Mouse (Mus musculus) myocyte (in vitro differentiated cells): ENCODE measurements around the gene Bcar3. TPM values are rescaled to one million over a fixed set of nuclear protein-coding genes. Genes with fewer than 3 reads are reported as not detected.

Experiments used
- H3K27me3 ChIP-seq: one replicate; pipeline ENCODE4 v1.6.1; 2011; ENCODE audit not compliant: control insufficient read depth, insufficient read depth, insufficient read length
- H3K36me3 ChIP-seq: one replicate; pipeline ENCODE4 v1.6.1; 2011; ENCODE audit not compliant: control insufficient read depth, insufficient read depth
- H3K4me2 ChIP-seq: one replicate; pipeline ENCODE4 v1.6.1; 2011; ENCODE audit warnings: low read depth, control low read depth
- H3K4me3 ChIP-seq: one replicate; pipeline ENCODE4 v1.5.1; 2011; ENCODE audit warnings: mild to moderate bottlenecking, control low read depth, moderate library complexity
- H3K79me2 ChIP-seq: one replicate; pipeline ENCODE4 v1.6.1; 2011; ENCODE audit not compliant: control insufficient read depth, insufficient read depth
- H3ac ChIP-seq: one replicate; pipeline ENCODE4 v1.6.1; 2011; ENCODE audit not compliant: control insufficient read depth, insufficient read length
- CEBPB ChIP-seq: IDR thresholded peaks from 2 replicates; pipeline ENCODE4 v1.6.1; 2011; ENCODE audit warnings: mild to moderate bottlenecking, moderate library complexity; ENCODE audit not compliant: poor library complexity, insufficient read depth, severe bottlenecking
- E2F4 ChIP-seq: IDR thresholded peaks from one replicate; pipeline ENCODE4 v1.6.1; 2011; ENCODE audit warnings: mild to moderate bottlenecking, control low read depth, moderate library complexity; ENCODE audit not compliant: insufficient read depth
- MAX ChIP-seq: IDR thresholded peaks from one replicate; pipeline ENCODE4 v1.6.1; 2011; ENCODE audit warnings: low read depth, mild to moderate bottlenecking, control low read depth
- MYOD1 ChIP-seq, 3 experiments: IDR thresholded peaks; one replicate each; pipeline ENCODE4 v1.6.1; 2011; ENCODE audit warnings: control low read depth in 2 of 3, low read depth in 2 of 3, mild to moderate bottlenecking in 2 of 3, moderate library complexity in 1 of 3; ENCODE audit not compliant: insufficient read length in 2 of 3, control insufficient read depth in 1 of 3
- MYOG ChIP-seq, 3 experiments: IDR thresholded peaks; one replicate each; pipeline ENCODE4 v1.6.1; 2011; ENCODE audit warnings: control low read depth in 2 of 3, low read depth in 2 of 3, mild to moderate bottlenecking in 2 of 3; ENCODE audit not compliant: insufficient read length in 2 of 3, control insufficient read depth in 1 of 3, insufficient read depth in 1 of 3
- POLR2A ChIP-seq: IDR thresholded peaks from one replicate; pipeline ENCODE4 v1.6.1; 2011; ENCODE audit warnings: low read depth, mild to moderate bottlenecking, control low read depth, moderate library complexity; ENCODE audit not compliant: insufficient read length
- POLR2AphosphoS2 ChIP-seq: IDR thresholded peaks from one replicate; pipeline ENCODE4 v1.6.1; 2011; ENCODE audit warnings: low read depth, control low read depth; ENCODE audit not compliant: insufficient read length
- REST ChIP-seq: IDR thresholded peaks from one replicate; pipeline ENCODE4 v1.6.1; 2011; ENCODE audit warnings: mild to moderate bottlenecking, control low read depth, moderate library complexity; ENCODE audit not compliant: insufficient read depth, insufficient read length
- SRF ChIP-seq: IDR thresholded peaks from one replicate; pipeline ENCODE4 v1.6.1; 2011; ENCODE audit warnings: low read depth; ENCODE audit not compliant: control insufficient read depth, insufficient read length
- TCF12 ChIP-seq: IDR thresholded peaks from one replicate; pipeline ENCODE4 v1.6.1; 2011; ENCODE audit warnings: mild to moderate bottlenecking, control low read depth; ENCODE audit not compliant: poor library complexity, insufficient read depth, severe bottlenecking
- TCF3 ChIP-seq: IDR thresholded peaks from one replicate; pipeline ENCODE4 v1.6.1; 2011; ENCODE audit warnings: low read depth, control low read depth; ENCODE audit not compliant: insufficient read length
- USF1 ChIP-seq: IDR thresholded peaks from one replicate; pipeline ENCODE4 v1.6.1; 2011; ENCODE audit warnings: low read depth, mild to moderate bottlenecking, control low read depth, moderate library complexity
- polyA plus RNA-seq: library from polyadenylated mRNA; unstranded; fragments of >200 nt; fragmentation: generic; extraction: Trizol; gene quantifications from one replicate; pipeline ENCODE4 v1.2.1, GENCODE M21; 2012; ENCODE audit warnings: missing spikeins

Bcar3 gene
- polyA plus RNA-seq, 1 experiment, result 21.4 TPM

- H3K79me2 ChIP-seq, result no peaks in the 10 kb centered on the region
- H3K36me3 ChIP-seq, result no peaks in the 10 kb centered on the region
- no peak overlapping the region for H3K4me2 ChIP-seq
- no peak overlapping the region for H3ac ChIP-seq
- no peaks in the 10 kb centered on the region for H3K27me3 ChIP-seq
- H3K4me3 ChIP-seq, result no peak overlapping the region
- no peak for TF ChIP-seq MAX
- no peak for TF ChIP-seq TCF12
- no peak for TF ChIP-seq MYOG (IDR thresholded peaks at IDR 0.05; ENCODE audit: control insufficient read depth in 1 of 3, insufficient read depth in 1 of 3, insufficient read length in 2 of 3, low read depth in 2 of 3)
- TF ChIP-seq REST, result no peak
- no peak for TF ChIP-seq E2F4
- no peak for TF ChIP-seq MYOD1 (IDR thresholded peaks at IDR 0.05; ENCODE audit: control insufficient read depth in 1 of 3, insufficient read length in 2 of 3, low read depth in 2 of 3)
- TF ChIP-seq POLR2AphosphoS2, result no peak
- no peak for TF ChIP-seq CEBPB
- TF ChIP-seq POLR2A, result no peak
- TF ChIP-seq SRF, result no peak
- no peak for TF ChIP-seq USF1
Measured at GRCm38 (mm10) chr3:122312936-122313629, 19.1 kb downstream of the Bcar3 start.

GRCm38 (mm10) chr3:122313936-122314335 lies 20.0 kb downstream of the Bcar3 start:
- Histone ChIP-seq H3K27me3 (no peaks in the 10 kb centered on the region), H3K4me2 (no peak overlapping the region)

GRCm38 (mm10) chr3:122316621-122317020 lies 22.7 kb downstream of the Bcar3 start:
- Histone ChIP-seq H3ac (no peak overlapping the region), H3K27me3 (no peaks in the 10 kb centered on the region), H3K79me2 (no peaks in the 10 kb centered on the region), H3K4me3 (peak overlapping the region; percentile 5), H3K4me2 (peak overlapping the region; percentile 74), H3K36me3 (no peaks in the 10 kb centered on the region)
- TF ChIP-seq TCF3, result no peak
- no peak for TF ChIP-seq MYOG (IDR thresholded peaks at IDR 0.05; ENCODE audit: control insufficient read depth in 1 of 3, insufficient read depth in 1 of 3, insufficient read length in 2 of 3, low read depth in 2 of 3)
- no peak for TF ChIP-seq E2F4
- TF ChIP-seq TCF12, result no peak
- no peak for TF ChIP-seq MYOD1 (IDR thresholded peaks at IDR 0.05; ENCODE audit: control insufficient read depth in 1 of 3, insufficient read length in 2 of 3, low read depth in 2 of 3)
- TF ChIP-seq POLR2AphosphoS2, result no peak
- TF ChIP-seq CEBPB, result no peak
- TF ChIP-seq POLR2A, result no peak
- TF ChIP-seq USF1, result no peak
- TF ChIP-seq REST, result no peak
- TF ChIP-seq MAX, result no peak
- no peak for TF ChIP-seq SRF

More at GRCm38 (mm10) chr3:122313936-122314335, 20.0 kb downstream of the Bcar3 start:
- TF ChIP-seq CEBPB (no peak), TCF3 (no peak), SRF (no peak), USF1 (no peak), REST (no peak), TCF12 (no peak), E2F4 (no peak), POLR2AphosphoS2 (no peak), MYOD1 (IDR thresholded peaks at IDR 0.05; ENCODE audit: control insufficient read depth in 1 of 3, insufficient read length in 2 of 3, low read depth in 2 of 3) (no peak), POLR2A (no peak), MYOG (IDR thresholded peaks at IDR 0.05; ENCODE audit: control insufficient read depth in 1 of 3, insufficient read depth in 1 of 3, insufficient read length in 2 of 3, low read depth in 2 of 3) (no peak), MAX (no peak)
- Histone ChIP-seq H3K79me2 (no peaks in the 10 kb centered on the region), H3K36me3 (no peaks in the 10 kb centered on the region), H3ac (no peak overlapping the region), H3K4me3 (no peak overlapping the region)

GRCm38 (mm10) chr3:122317339-122317738 lies 23.4 kb downstream of the Bcar3 start:
- no peak overlapping the region for H3ac ChIP-seq
- TF ChIP-seq TCF3, result no peak
- no peak for TF ChIP-seq POLR2A
- no peak for TF ChIP-seq POLR2AphosphoS2
- TF ChIP-seq MYOD1 (IDR thresholded peaks at IDR 0.05; ENCODE audit: control insufficient read depth in 1 of 3, insufficient read length in 2 of 3, low read depth in 2 of 3), result no peak
- no peak for TF ChIP-seq CEBPB
- no peak for TF ChIP-seq USF1
- no peak for TF ChIP-seq REST
- TF ChIP-seq E2F4, result no peak
- TF ChIP-seq MAX, result no peak
- no peak for TF ChIP-seq TCF12
- no peak for TF ChIP-seq MYOG (IDR thresholded peaks at IDR 0.05; ENCODE audit: control insufficient read depth in 1 of 3, insufficient read depth in 1 of 3, insufficient read length in 2 of 3, low read depth in 2 of 3)
- no peak for TF ChIP-seq SRF
- no peaks in the 10 kb centered on the region for H3K27me3 ChIP-seq
- peak overlapping the region; percentile 5 for H3K4me3 ChIP-seq
- H3K36me3 ChIP-seq, result no peaks in the 10 kb centered on the region
- no peaks in the 10 kb centered on the region for H3K79me2 ChIP-seq
- peak overlapping the region; percentile 74 for H3K4me2 ChIP-seq
